Mouse (Mus musculus) layer of hippocampus, adult 2 months (tissue): ENCODE measurements around the gene Gprc6a. TPM values are rescaled to one million over a fixed set of nuclear protein-coding genes. Genes with fewer than 3 reads are reported as not detected.

Experiments used
- DNase-seq, 2 experiments: peaks; one replicate each; pipeline ENCODE4 v3.0.0; 2022; ENCODE audit warnings: low spot score in 2 of 2
- H3K27ac ChIP-seq: fragments of 200-600 bp; 2 replicates; pipeline ENCODE4 v1.8.1; 2022
- H3K4me3 ChIP-seq: fragments of 200-600 bp; 2 replicates; pipeline ENCODE4 v1.8.1; 2022; ENCODE audit warnings: mild to moderate bottlenecking
- CTCF ChIP-seq: fragments of 200-600 bp; conservative IDR thresholded peaks from 2 replicates; pipeline ENCODE4 v1.8.1; 2022; ENCODE audit warnings: antibody characterized with exemption, mild to moderate bottlenecking, moderate library complexity
- total RNA-seq, 2 experiments: library from RNA; stranded (reverse); gene quantifications; 2 replicates each; pipeline ENCODE4 v1.2.3; 2021

Gene Gprc6a
- total RNA-seq, 2 experiments from 2014 or later: not detected

GRCm38 (mm10) chr10:51613421-51613820, 17.8 kb downstream of the Gprc6a start:
- Histone ChIP-seq H3K27ac (no peak overlapping the region), H3K4me3 (no peak overlapping the region)
- no peak for TF ChIP-seq CTCF
- no peak for DNase-seq

GRCm38 (mm10) chr10:51611969-51612682, 19.1 kb downstream of the Gprc6a start:
- no peak for TF ChIP-seq CTCF
- no peak for DNase-seq
- Histone ChIP-seq H3K4me3 (no peak overlapping the region), H3K27ac (no peak overlapping the region)

GRCm38 (mm10) chr10:51609741-51610425, 21.4 kb downstream of the Gprc6a start:
- H3K4me3 ChIP-seq: no peak overlapping the region
- no peak overlapping the region for H3K27ac ChIP-seq
- TF ChIP-seq CTCF: no peak
- no peak for DNase-seq

GRCm38 (mm10) chr10:51596928-51597635, 34.2 kb downstream of the Gprc6a start:
- Histone ChIP-seq H3K4me3 (no peak overlapping the region), H3K27ac (no peak overlapping the region)
- DNase-seq: no peak
- TF ChIP-seq CTCF: no peak

- H3K4me3 ChIP-seq: no peak overlapping the region
- H3K27ac ChIP-seq: no peak overlapping the region
- peak; percentile 75 for TF ChIP-seq CTCF
- DNase-seq: peak; percentile 26 to 50
These were observed 36.0 kb downstream of the Gprc6a start for GRCm38 (mm10) chr10:51595001-51595931.

GRCm38 (mm10) chr10:51591574-51591973, 39.7 kb downstream of the Gprc6a start:
- Histone ChIP-seq H3K4me3 (no peak overlapping the region), H3K27ac (no peak overlapping the region)
- DNase-seq: no peak
- TF ChIP-seq CTCF: no peak

- no peak for TF ChIP-seq CTCF
- Histone ChIP-seq H3K27ac (no peak within 1 kb of the TSS), H3K4me3 (no peak within 1 kb of the TSS)
- DNase-seq: no peak
These were observed 41.1 kb downstream of the Gprc6a start, which contains the start of gene Fam162b for GRCm38 (mm10) chr10:51590139-51590574. Gene Fam162b, minus strand, starts transcription at chr10:51590517.

- Histone ChIP-seq H3K4me3 (no peak overlapping the region), H3K27ac (no peak overlapping the region)
- TF ChIP-seq CTCF: no peak
- DNase-seq: no peak
These were observed 46.3 kb downstream of the Gprc6a start for GRCm38 (mm10) chr10:51584919-51585318.

GRCm38 (mm10) chr10:51584378-51584777, 46.9 kb downstream of the Gprc6a start:
- Histone ChIP-seq H3K4me3 (no peak overlapping the region), H3K27ac (no peak overlapping the region)
- no peak for DNase-seq
- TF ChIP-seq CTCF: no peak

GRCm38 (mm10) chr10:51571225-51571996, 59.9 kb downstream of the Gprc6a start:
- Histone ChIP-seq H3K4me3 (no peak overlapping the region), H3K27ac (no peak overlapping the region)
- no peak for DNase-seq
- no peak for TF ChIP-seq CTCF

Other genes starting within 250 kb of the Gprc6a start
- not detected for gene Gm49339, start 150.8 kb downstream of the Gprc6a start, total RNA-seq
- gene Lilr4b, start 150.8 kb downstream of the Gprc6a start, total RNA-seq: not detected
- under 1 TPM in 1 of 2 experiments, not detected in 1; 0.15 TPM for gene Lilrb4a, start 140.5 kb downstream of the Gprc6a start, total RNA-seq
- gene Fam162b, start 40.9 kb downstream of the Gprc6a start, total RNA-seq: not detected
- gene Rfx6, start 46.3 kb upstream of the Gprc6a start, total RNA-seq: not detected